Comparison of ENCODE assay signal across 13 mouse cellular contexts in genomic region chr7:117486425-117487172, GRCm38 (mm10).
DNase-seq lines count a peak whose midpoint lies in the region; ATAC-seq and TF ChIP-seq lines count a peak whose summit lies in the region.
"Had no signal": no experiment of that assay in that cellular context is flagged by ENCODE, and none has a peak within 500 bp of the region (broad histone marks: within the 10 kb centered on the region; RNA-seq: fewer than 3 reads in every experiment).

No protein-coding gene starts in this region.

- no peaks in the 10 kb centered on the region for H3K4me1 ChIP-seq in limb, embryonic 15.5 days
- H3K4me1 ChIP-seq in limb, embryonic 10.5 days, result no peaks in the 10 kb centered on the region
- H3K4me1 ChIP-seq in embryonic fibroblast, embryonic 13.5 days (ENCODE audit: control insufficient read depth, insufficient read depth, low read length), result peaks cover 6% of the 10 kb centered on the region
- peaks cover 21% of the 10 kb centered on the region for H3K4me1 ChIP-seq in hindbrain, embryonic 10.5 days (replicated peaks)
- H3K4me1 ChIP-seq: hindbrain, embryonic 12.5 days; neural tube, embryonic 13.5 days had no signal

- peak overlapping the region; percentile 43; the same call in 1 of the 2 replicates for H3K27ac ChIP-seq in limb, embryonic 15.5 days
- no peak overlapping the region for H3K27ac ChIP-seq in limb, embryonic 10.5 days
- peak overlapping the region; percentile 49; the same call in 1 of the 2 replicates for H3K27ac ChIP-seq in embryonic fibroblast, embryonic 13.5 days (ENCODE audit: insufficient read depth, low read length)
- no peak overlapping the region for H3K27ac ChIP-seq in hindbrain, embryonic 10.5 days
- H3K27ac ChIP-seq: forebrain, embryonic 12.5 days; hindbrain, embryonic 12.5 days; neural tube, embryonic 13.5 days; stomach, postnatal 0 days had no signal

- 52% methylated on average over 7 of the region's 7 CpGs for WGBS in limb, embryonic 15.5 days
- 70% methylated on average over 7 of the region's 7 CpGs for WGBS in limb, embryonic 10.5 days
- 82% methylated on average over 7 of the region's 7 CpGs for WGBS in hindbrain, embryonic 10.5 days

- no peaks in the 10 kb centered on the region for H3K36me3 ChIP-seq in limb, embryonic 15.5 days
- H3K36me3 ChIP-seq in limb, embryonic 10.5 days, result no peaks in the 10 kb centered on the region
- no peaks in the 10 kb centered on the region for H3K36me3 ChIP-seq in hindbrain, embryonic 10.5 days
- H3K36me3 ChIP-seq: hindbrain, embryonic 12.5 days; neural tube, embryonic 13.5 days had no signal

- no peak for DNase-seq in limb, embryonic 10.5 days (ENCODE audit: low spot score)
- no peak for DNase-seq in hindbrain, embryonic 10.5 days (ENCODE audit: low spot score)
- no peak for DNase-seq in urinary bladder, adult 2 months (ENCODE audit: low spot score)
- DNase-seq in testis, postnatal 10 days (ENCODE audit: low spot score), result no peak
- DNase-seq: kidney, postnatal 36 days had no signal

- H3K9me3 ChIP-seq in limb, embryonic 15.5 days, result no peaks in the 10 kb centered on the region
- no peaks in the 10 kb centered on the region for H3K9me3 ChIP-seq in limb, embryonic 10.5 days (replicated peaks)
- no peaks in the 10 kb centered on the region for H3K9me3 ChIP-seq in hindbrain, embryonic 10.5 days
- H3K9me3 ChIP-seq: forebrain, embryonic 12.5 days; hindbrain, embryonic 12.5 days; neural tube, embryonic 13.5 days had no signal

- H3K9ac ChIP-seq in limb, embryonic 15.5 days, result no peak overlapping the region
- H3K9ac ChIP-seq: forebrain, embryonic 12.5 days; hindbrain, embryonic 12.5 days; neural tube, embryonic 13.5 days had no signal

- H3K4me3 ChIP-seq in limb, embryonic 15.5 days, result no peak overlapping the region
- H3K4me3 ChIP-seq in limb, embryonic 10.5 days, result no peak overlapping the region
- H3K4me3 ChIP-seq in embryonic fibroblast, embryonic 13.5 days (ENCODE audit: insufficient read depth, low read length), result no peak overlapping the region
- H3K4me3 ChIP-seq in hindbrain, embryonic 10.5 days, result no peak overlapping the region
- H3K4me3 ChIP-seq: forebrain, embryonic 12.5 days; hindbrain, embryonic 12.5 days; neural tube, embryonic 13.5 days had no signal

- no peaks in the 10 kb centered on the region for H3K27me3 ChIP-seq in limb, embryonic 15.5 days
- H3K27me3 ChIP-seq in limb, embryonic 10.5 days (ENCODE audit: low read depth, poor library complexity, severe bottlenecking), result no peaks in the 10 kb centered on the region
- H3K27me3 ChIP-seq in hindbrain, embryonic 10.5 days (ENCODE audit: insufficient read depth, poor library complexity, severe bottlenecking), result no peaks in the 10 kb centered on the region
- H3K27me3 ChIP-seq: forebrain, embryonic 12.5 days; hindbrain, embryonic 12.5 days; neural tube, embryonic 13.5 days had no signal

- no peak overlapping the region for H3K4me2 ChIP-seq in limb, embryonic 15.5 days
- H3K4me2 ChIP-seq: forebrain, embryonic 12.5 days; hindbrain, embryonic 12.5 days; neural tube, embryonic 13.5 days had no signal

- no peak for ATAC-seq in limb, embryonic 15.5 days (ENCODE audit: insufficient number of reproducible peaks, low FRiP score, low TSS enrichment, low read depth)
- peak; percentile 93 for ATAC-seq in CD4-positive, CD25-positive, alpha-beta regulatory T cell, adult 4 months
- ATAC-seq in megakaryocyte, adult 5-6 weeks (ENCODE audit: poor library complexity, severe bottlenecking), result peak; percentile 61

- TF ChIP-seq POLR2A in embryonic fibroblast, embryonic 13.5 days (IDR thresholded peaks at IDR 0.05; ENCODE audit: low read depth, low read length), result no peak

- TF ChIP-seq CTCF in embryonic fibroblast, embryonic 13.5 days (IDR thresholded peaks at IDR 0.05; ENCODE audit: borderline replicate concordance, insufficient read depth, low read length), result no peak

Comparison
In these comparisons a context has a peak if more than half of its experiments do, and no peak if none do; other contexts are left out.
1. H3K27ac ChIP-seq: peak in limb, embryonic 15.5 days (single experiment) and embryonic fibroblast, embryonic 13.5 days (single experiment); none in limb, embryonic 10.5 days (single experiment) and hindbrain, embryonic 10.5 days (single experiment).